Mouse (Mus musculus) liver, embryonic 14.5 days (tissue): ENCODE data around the gene C130032M10Rik.

Experiments used
- CTCF ChIP-seq: IDR thresholded peaks from 2 replicates; pipeline ENCODE4 v1.5.1; 2016; ENCODE audit warnings: antibody characterized with exemption, low read depth, control low read depth
- EP300 ChIP-seq: IDR thresholded peaks from 2 replicates; pipeline ENCODE4 v1.6.1; 2016; ENCODE audit warnings: antibody characterized with exemption, low read depth

GRCm38 (mm10) chr9:114533848-114534247, 18.4 kb downstream of the C130032M10Rik start:
- no peak for TF ChIP-seq EP300
- no peak for TF ChIP-seq CTCF
